Mouse (Mus musculus): Measurements from ENCODE around the gene AC161166.1.
"Not testable (repeated sequence)": the region's sequence is repeated elsewhere in the genome, so short reads cannot be mapped to it uniquely, and the experiment has no call there.

The AC161166.1 gene

GRCm38 (mm10) chr7:24524978-24525377 lies 12.7 kb upstream of the AC161166.1 start:
- DNase-seq, result no peak

GRCm38 (mm10) chr7:24523723-24524122 lies 11.5 kb upstream of the AC161166.1 start:
- no peak for DNase-seq

- DNase-seq, result no peak
Measured at GRCm38 (mm10) chr7:24522805-24523204, 10.6 kb upstream of the AC161166.1 start.

GRCm38 (mm10) chr7:24520054-24520453 lies 7.8 kb upstream of the AC161166.1 start:
- not testable (repeated sequence) for DNase-seq

GRCm38 (mm10) chr7:24519130-24519529 lies 6.9 kb upstream of the AC161166.1 start:
- DNase-seq, result no peak

GRCm38 (mm10) chr7:24517654-24518053 lies 5.4 kb upstream of the AC161166.1 start:
- DNase-seq, result no peak

- no peak for DNase-seq
Measured at GRCm38 (mm10) chr7:24517077-24517476, 4.8 kb upstream of the AC161166.1 start.

- DNase-seq, result not testable (repeated sequence)
Measured at GRCm38 (mm10) chr7:24516319-24516718, 4.1 kb upstream of the AC161166.1 start.

- DNase-seq, result no peak
Measured at GRCm38 (mm10) chr7:24507726-24508114, 4.5 kb downstream of the AC161166.1 start.

- peak; percentile 95 for DNase-seq
Measured at GRCm38 (mm10) chr7:24506838-24507725, 5.2 kb downstream of the AC161166.1 start, which contains the start of gene Zfp428. Gene Zfp428 (plus strand): TSS chr7:24507006.

- peak; percentile 55 for DNase-seq
Measured at GRCm38 (mm10) chr7:24506476-24506837, 5.8 kb downstream of the AC161166.1 start.

GRCm38 (mm10) chr7:24506065-24506459 lies 6.2 kb downstream of the AC161166.1 start:
- no peak for DNase-seq

GRCm38 (mm10) chr7:24505447-24506064 lies 6.7 kb downstream of the AC161166.1 start:
- DNase-seq, result no peak

GRCm38 (mm10) chr7:24504868-24505267 lies 7.4 kb downstream of the AC161166.1 start:
- DNase-seq, result no peak

- no peak for DNase-seq
Measured at GRCm38 (mm10) chr7:24504004-24504403, 8.3 kb downstream of the AC161166.1 start.

- peak; percentile 51 for DNase-seq
Measured at GRCm38 (mm10) chr7:24501492-24501891, 10.8 kb downstream of the AC161166.1 start.

- DNase-seq, result peak; percentile 52
Measured at GRCm38 (mm10) chr7:24500929-24501328, 11.3 kb downstream of the AC161166.1 start.

GRCm38 (mm10) chr7:24499856-24500577 lies 12.2 kb downstream of the AC161166.1 start:
- DNase-seq, result peak; percentile 62

- no peak for DNase-seq
Measured at GRCm38 (mm10) chr7:24488303-24488702, 24.0 kb downstream of the AC161166.1 start.

GRCm38 (mm10) chr7:24487403-24487802 lies 24.9 kb downstream of the AC161166.1 start:
- no peak for DNase-seq

- peak; percentile 35 for DNase-seq
Measured at GRCm38 (mm10) chr7:24486654-24487130, 25.6 kb downstream of the AC161166.1 start.

GRCm38 (mm10) chr7:24485481-24485880 lies 26.8 kb downstream of the AC161166.1 start:
- DNase-seq, result no peak

GRCm38 (mm10) chr7:24483291-24483690 lies 29.0 kb downstream of the AC161166.1 start:
- not testable (repeated sequence) for DNase-seq
